Mouse (Mus musculus): ENCODE measurements around the gene Ciart. TPM values are rescaled to one million over a fixed set of nuclear protein-coding genes. Genes with fewer than 3 reads are reported as not detected.
A peak's percentile ranks its signal among the peaks of the same experiment; 100 is the strongest.
"Not testable (repeated sequence)": the region's sequence is repeated elsewhere in the genome, so short reads cannot be mapped to it uniquely, and the experiment has no call there.

The Ciart gene
- 1 to 10 TPM; 1.0 to 1.6 TPM for total RNA-seq (2021)
- long read RNA-seq, experiment 1, partial matches to known transcripts, result 1 of 3 reads
- long read RNA-seq, experiment 1, other reads (novel, unspliced or antisense), result 1 of 3 reads
- long read RNA-seq, experiment 2, result 0 reads

DNA sequence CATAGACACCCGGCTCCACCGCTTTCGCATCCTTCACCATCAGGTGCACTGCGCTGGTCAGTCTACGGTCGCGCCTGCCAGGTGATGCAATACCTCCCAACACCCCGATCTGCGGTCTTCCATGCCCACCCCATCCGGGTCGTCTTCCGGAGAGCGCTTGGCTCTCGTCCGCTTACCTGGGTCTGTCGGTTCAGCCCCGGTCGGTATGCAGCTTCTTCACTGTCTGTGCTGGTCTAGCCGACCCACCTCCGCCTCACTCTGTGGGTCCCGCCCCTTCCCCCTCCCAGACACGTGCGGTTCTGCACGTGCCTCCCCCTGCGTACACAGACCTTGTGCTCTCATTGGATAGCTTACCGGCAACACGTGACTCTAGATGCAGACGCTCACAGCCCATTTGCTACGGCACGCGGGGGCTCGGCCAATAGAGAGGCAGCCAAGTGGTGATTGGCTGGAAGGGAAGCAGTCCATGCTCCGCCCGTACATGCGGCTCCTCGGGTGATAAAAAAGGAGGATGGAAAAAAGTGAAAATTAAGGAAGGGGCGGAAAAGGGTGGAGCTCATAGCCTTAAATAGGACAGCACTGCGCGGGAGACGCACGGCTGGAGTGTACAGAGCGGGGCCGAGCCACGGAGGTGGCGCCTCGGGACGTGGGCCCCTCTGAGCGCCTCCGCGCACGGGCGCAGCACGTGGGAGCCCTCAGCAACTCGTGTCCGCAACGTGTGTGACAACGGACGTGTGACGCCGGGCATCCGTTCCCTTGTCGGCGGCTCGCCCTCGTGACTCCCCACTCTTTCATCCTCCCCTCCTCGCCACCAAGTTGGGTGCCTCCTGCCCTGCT, at the start of gene Ciart:
Ciart (minus strand) TSS at position 273 of the 837 bp plus-strand sequence.
- peak; percentile 88 for DNase-seq

DNA sequence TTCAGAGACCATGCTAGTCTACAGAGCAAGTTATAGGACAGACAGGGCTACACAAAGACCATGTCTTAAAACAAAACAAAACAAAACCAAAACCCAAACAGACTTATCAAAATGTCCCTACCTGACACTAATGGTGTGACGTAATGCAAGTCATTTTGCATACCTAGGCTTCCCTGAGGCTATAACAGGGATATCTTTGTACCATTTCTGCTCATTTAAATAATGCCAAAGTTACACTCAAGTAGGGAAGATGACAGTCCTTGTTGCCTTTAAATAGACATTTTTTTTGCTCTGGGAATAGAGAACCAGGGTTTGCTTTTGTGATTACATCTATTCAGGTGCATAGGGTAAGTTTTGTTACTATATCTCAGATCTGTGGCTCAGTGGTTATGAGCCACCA, 49.4 kb upstream of the Ciart start:
- DNase-seq, result no peak

DNA sequence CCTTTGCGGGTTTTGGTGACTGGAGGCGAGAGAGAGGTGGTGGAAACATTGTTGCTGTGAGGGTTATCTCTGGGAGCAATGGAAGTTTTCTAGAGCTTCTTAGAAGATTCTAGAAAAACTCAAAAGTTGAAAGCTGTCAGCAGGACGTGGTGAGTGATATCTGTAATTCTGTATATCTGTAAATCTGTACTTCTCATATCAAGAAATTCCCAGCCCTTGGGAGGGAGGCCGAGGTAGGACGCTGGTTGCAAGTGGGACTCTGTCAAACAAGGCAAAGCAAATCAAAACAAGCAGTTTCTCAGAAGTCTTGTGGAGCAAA, 48.4 kb upstream of the Ciart start:
- no peak for DNase-seq

DNA sequence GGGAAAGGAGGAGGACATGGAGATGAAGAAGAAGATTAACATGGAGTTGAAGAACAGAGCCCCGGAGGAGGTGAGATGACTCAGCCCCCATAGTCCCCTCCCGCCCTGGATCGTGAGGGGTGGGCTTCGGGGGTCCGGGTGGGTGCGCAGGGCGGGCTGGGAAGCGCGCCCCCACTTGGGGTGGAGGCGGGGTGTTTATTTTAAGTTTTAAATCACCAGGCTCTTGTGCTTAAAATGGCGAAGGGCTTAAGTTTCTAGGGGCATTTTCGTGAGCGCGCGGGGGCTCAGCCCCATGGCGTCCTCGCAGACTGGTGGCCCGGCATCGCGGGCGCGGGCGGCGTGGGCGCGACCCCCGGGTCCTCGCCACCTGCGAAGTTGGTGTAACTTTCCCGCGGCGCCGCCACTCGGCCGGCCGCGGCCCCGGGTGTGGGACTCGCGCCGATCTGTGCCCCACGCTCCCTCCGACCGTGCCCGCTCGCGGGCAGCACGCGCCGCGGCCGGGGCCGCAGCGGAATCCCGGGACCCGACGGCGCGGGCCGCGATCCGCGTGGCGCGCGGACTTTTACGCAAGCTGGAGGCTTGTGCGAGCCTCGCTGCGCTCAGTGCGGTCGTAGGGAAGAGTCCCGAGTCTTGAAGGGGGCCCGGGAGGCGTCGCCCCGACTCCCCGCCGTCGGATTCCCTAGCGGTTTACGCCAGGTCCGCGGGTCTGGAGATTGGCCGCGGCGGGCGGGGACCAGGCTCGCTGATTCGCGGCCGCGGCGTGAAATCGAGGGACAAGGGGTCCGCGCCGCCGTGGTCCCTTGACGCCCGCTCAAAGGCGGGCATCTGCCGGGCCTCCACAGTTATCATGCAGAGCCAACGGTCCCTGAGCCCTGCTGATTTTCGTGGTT, 47.8 kb upstream of the Ciart start:
- DNase-seq, result peak; percentile 68

DNA sequence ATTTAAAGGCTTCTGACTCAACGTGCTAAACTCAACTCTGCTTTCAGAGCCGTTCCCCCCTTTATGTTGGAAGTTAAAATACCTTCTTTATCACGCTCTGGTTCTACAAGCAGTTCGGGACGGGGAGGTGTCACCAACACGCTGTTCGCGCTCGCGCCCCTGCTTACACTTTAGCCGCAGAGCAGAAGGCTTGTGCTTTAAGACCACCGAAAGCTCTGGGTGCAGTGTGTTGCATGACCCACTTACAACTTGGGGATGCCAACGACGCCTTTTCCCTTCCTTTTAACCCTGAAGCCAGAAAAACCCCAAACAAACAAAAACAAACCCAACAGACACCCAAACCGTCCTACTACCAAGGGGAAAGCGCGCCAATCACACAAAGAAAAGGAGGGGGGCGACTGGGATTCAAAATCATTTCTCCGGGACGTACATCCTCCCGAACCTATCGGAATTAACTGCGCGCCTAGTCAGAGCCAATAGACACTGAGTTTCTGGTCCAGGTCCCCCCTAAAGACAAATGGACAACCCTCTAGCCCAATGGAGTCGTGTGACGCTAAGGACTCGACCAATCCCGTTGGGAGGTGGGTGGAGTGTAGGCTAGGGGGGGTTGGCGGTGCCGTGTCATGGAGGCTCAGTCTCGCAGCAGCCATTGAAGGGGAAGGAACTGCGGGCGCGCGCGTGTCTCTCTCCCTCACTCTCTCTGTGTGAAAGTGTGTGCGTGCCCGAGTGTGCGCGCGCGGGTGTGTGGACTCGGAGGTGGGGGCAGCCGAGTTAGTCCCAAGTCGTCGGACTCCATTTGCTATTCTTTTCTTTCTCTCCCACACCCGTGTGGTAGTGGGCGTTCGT, 46.8 kb upstream of the Ciart start, which contains the start of gene Anp32e:
Anp32e (plus strand) TSS at position 589 of the 846 bp plus-strand sequence.
- DNase-seq, result peak; percentile 93

DNA sequence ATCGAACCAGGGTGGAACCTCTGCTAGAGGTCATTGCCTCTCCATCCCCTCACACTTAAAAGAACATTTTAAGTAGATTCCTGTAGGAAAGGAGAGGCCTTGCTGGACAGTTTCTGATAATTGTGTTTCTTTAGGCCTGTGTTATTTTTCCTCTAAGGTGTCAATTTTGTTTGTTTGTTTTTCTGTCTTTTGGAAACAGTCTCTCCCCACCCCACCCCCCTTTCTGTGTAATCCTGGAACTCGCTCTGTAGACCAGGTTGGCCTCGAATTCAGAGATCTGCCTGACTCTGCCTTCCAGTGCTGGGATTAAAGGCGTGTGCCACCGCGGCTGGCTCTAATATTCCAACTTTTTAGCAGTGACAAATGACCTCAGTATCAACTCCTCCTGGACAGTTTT, 46.2 kb upstream of the Ciart start:
- no peak for DNase-seq

DNA sequence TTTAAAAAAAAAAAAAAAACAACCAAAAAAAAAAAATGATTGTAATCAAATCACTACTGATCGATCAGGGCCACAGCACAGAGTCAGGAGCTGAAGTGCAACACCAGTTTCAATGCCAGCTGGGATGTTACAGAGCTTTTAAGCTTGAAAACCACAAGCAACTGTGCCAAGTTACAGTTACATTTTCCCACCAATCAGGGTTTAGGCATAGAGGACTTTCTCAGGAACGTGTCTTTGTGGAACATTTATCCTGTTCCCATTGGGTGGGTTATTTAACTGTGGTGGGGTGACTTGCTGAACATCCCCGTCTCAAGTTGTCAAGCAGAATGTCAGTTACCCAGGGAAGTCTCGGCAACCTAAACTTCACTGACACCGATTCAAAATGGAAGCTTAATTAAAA, 43.0 kb upstream of the Ciart start:
- no peak for DNase-seq

DNA sequence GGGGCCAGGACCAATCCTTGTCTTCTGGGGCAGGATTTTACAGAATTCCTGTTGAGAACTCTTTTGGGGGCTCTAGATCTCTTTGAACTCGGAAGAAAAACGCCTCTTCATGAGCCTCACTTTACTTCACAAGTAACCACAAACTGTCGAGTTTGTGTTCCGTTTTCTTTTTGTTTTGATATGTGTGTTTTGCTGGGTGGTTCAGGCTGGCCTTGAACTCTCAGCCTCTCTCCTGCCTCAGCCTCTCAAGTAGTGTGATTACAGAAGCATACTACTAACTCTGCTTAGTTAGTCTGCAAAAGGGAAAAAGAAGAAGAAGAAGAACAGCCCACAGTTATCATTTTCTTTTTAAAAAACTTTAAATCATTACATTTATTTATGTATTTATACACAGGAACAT, 42.1 kb upstream of the Ciart start:
- no peak for DNase-seq

DNA sequence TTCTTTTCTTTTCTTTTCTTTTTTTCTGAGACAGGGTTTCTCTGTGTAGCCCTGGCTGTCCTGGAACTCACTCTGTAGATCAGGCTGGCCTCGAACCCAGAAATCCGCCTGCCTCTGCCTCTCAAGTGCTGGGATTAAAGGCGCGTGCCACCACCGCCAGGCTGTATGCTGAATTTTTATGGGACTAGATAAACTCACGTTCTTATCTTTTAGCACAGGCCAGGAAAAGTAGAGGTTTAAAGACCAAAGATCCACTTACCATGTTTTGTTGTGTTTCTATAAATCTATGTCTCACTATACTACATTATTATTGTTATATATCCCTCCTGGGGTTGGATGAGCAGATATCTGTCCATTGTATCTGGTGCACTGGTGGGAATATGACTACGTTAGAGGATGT, 41.4 kb upstream of the Ciart start:
- DNase-seq, result not testable (repeated sequence)

DNA sequence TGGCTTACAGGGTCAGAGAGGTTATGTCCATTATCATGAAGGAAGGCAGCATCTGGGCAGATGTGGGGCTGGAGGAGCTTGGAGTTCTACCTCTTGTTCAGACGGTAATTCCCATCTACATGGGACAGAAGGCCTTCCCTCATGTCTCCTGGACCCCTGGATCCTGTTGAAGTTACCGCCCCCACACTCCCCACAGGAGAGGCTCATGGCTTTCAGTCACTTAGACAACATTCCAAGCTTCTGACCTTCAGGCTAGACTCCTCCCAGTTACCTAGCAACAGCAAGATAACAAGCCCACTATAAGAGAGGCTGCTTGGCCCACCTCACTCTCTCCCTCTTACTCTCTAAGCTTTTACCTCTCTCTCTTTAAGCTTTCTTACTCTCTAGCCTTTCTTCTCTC, 38.5 kb upstream of the Ciart start:
- DNase-seq, result not testable (repeated sequence)

DNA sequence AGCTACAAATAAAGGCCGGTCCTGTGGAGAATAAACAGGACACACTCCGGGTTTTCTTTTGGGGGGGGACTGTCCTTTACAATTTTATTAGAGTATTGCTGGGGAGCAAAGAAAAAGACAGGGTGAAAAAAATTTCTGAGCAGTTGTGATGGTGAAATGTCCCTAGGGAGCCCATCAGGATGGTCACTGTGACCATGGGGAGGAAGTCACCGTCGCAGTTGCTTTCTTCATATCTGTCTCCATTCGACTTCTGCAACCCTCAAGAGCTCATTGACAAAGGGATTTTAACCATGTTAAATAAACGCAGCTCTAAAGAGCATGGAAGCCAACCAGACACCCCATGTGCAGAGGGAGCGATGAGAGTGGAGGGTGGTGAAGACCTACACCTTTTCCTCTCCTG, 34.7 kb upstream of the Ciart start:
- no peak for DNase-seq

DNA sequence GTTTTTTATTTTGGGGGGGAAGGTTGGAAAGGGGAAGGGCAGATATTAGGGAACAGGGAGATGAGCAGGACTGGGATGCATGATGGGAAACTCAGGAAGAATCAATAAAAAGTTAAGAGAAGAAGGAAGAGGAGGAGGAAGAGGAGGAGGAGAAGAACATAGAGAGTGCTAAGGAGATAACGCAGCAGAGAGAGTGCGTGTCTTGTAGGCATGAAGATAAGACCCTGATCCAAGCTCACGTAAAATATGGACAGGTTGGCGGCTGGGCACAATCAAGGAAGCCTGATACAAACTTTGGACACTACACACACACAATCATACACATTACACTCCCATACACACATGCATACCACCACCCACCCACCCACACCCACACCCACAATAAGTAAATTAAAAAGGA, 32.7 kb upstream of the Ciart start:
- no peak for DNase-seq

DNA sequence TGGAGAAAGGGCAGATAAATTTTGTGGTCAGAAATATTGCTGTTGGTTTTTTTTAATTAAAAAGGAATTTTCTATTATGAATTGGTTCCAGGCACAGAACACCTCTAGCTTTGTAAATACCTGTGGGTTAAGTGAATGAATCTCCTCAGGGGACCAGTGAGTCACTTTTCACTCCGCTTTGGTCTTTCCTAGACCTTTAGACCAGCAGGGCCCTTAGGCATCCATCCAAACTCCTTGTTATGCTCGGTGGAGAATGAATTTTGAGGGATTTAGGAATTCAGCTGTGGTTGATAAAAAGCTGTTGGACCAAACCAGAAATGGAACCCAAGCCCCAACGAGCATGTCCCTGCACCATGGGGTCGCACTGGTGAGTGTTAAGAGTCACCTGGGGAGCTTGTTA, 25.6 kb upstream of the Ciart start:
- no peak for DNase-seq

DNA sequence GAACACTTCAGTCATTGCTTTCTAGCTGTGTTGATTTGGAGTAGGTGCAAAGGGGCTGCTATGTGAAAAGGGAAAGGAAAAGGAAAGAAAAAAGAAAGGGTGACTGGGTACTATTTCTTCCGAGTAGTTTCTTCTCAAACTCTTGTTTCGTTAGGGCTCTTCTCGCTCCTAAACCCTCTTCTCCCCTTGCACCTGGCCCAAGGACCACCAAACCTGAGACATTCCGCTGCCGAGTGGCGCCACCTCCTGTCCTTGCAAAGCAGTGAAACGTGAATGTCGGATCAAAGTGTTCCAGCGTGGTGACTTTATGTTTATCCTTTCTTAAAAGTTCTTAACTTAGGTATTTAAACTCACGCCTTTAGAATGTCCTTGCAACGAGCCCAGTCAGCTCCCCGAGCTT, 24.8 kb upstream of the Ciart start:
- DNase-seq, result peak; percentile 47

DNA sequence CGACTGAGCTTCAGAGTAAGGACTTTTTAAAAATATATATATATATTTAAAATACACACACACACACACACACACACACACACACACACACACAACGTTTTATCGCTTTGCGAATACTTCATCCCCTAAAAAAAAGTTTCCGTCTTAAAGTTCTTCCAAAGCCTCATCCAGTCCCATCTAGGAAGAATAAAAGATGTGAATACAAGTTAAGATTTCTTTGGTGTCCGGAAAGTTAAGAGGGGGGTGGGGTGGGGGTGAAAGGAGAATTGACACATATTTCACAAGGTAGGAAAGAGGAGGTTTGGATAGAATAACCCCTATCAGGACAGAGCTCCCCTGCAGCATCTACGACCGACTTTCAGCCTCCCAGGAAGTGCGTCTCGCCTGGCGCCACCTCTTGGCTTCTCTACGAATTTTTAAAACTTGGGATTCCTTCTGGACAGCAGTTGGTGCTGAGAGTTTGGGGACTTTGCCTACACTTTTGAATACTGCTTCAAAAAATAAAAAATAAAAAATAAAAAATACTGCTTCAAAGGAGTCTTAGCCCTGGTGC, 24.0 kb upstream of the Ciart start:
- no peak for DNase-seq

DNA sequence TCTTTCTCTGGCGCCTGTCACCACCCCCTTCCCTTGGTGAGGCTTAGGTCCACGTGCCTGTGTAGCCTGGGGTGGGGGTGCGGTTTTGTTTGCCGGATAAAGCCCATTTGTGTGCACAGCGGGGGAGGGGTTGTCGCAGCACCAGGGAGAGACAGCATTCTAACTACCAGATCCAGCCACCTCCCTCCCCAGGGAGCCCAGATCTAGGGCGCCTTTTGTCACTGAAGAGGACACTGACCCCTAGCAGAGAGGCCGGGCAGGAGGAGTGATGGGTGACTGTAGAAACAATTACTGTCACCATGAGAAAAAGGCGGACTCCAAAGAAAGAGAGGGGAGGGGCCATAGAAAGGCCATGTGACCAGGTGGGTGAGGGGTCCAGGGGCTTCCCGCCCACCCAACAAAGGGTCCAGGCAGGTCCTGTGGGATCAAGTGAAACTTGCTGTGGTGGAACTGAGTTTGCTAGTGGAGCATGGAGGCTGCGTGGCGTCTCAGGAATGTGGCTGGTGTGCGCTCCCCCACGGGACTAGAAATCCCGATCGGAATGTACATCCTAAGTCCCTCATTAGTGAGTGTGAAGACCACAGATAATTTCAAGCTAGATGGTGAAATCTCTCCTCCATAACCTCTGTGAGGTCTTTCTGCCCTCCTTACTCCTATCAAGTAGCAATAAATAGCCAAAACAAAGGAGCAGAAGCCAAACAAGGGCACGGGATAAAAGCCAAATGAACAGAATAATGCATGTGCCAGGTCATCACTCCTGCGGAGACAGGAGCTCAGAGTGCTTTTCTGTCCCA, 23.3 kb upstream of the Ciart start:
- no peak for DNase-seq

DNA sequence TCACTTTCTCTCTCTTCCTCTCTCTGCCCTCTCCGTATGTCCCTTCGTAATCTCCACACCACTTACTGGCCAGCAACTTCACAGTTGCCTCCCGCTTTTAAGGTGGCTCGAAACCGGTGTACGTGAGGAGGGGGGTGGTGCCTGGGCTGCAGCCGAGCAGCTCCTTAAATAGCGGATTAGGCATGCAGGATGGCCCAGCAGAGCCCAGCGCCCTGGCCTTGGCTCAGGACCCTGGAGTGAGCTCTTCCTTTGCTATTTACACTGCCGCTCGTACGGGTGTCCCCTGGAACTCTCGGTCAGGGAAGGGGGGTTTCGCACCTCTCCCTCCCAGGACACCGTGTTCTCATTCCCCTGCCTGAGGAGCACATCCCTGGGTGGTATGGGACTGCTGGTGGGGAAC, 22.5 kb upstream of the Ciart start, which contains the start of gene Car14:
Car14 (minus strand) TSS at position 124 of the 400 bp plus-strand sequence.
- DNase-seq, result peak; percentile 45

DNA sequence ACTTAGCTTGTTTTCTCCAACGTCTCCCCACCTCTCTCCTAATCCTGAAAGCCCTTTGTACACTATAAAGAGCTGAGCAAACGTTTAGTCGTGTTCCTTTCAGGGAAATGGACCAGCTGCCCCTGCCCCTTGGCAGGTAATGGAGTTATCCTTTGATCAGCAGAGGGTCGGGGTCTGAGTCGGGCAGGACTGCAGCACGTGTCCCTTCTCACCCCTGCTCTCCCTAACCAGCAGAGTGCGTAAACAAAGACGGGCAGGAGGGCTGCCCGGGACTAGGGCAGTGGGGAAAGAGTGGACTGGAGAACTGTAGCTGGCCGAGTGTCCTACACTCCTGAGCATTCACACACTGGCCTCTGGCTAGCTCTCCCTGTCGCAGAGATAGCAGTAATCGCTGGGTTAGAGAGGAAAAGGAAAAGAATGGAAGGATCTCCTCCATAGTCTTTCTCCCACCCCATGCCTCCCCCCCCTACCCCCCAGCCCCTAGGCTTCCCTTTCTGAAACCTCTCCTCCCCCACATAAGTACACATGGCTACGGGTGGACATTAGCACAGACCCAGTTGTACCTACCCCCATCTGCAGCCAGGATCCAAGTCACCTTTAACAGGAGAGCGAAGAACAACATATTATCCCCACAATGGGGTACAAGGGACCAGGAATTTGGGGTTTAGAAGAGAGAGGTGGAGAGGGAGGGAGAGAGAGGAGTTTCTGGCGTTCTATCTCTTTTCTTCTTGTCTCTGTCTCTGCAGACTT, 21.9 kb upstream of the Ciart start:
- no peak for DNase-seq

DNA sequence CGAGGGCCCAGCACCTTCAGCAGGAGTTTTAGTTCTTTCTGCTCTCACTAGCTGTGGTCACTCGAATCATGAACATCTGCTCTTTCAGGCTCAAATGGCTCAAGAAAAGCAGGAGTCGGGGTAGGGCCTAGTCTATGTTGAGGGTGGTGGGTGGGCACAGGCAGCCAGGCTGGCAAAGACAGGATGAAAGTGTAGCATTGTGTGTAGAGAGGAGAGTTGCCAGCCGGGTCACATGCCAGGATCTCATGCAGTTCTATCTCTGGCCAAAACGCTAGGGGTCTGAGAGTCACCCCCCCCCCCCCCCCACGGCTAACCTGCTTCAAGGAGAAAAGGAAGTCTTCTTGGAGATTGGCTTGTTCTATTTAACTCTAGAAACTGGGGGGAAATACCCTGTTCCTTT, 20.6 kb upstream of the Ciart start:
- DNase-seq, result no peak

DNA sequence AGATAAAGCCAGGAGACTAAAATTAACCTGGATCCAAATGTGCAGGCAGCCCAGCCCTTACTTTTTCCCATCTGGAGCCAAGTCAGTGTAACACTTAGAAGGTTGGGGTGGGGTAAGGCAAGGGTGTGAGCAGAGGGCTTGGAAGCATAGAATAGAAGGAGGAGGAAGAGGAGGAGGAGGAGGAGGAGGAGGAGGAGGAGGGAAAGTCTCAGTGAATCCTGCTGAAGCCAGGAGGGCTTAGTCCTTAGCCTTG, 20.2 kb upstream of the Ciart start:
- no peak for DNase-seq
